Mouse (Mus musculus): ENCODE data around the gene Flt3l. TPM values are rescaled to one million over a fixed set of nuclear protein-coding genes. Genes with fewer than 3 reads are reported as not detected.
A peak's percentile ranks its signal among the peaks of the same experiment; 100 is the strongest.
"Not testable (repeated sequence)": the region's sequence is repeated elsewhere in the genome, so short reads cannot be mapped to it uniquely, and the experiment has no call there.

Gene Flt3l
- polyA plus RNA-seq, 1 experiment: 6.2 TPM

GRCm38 (mm10) chr7:45102441-45102840 is 33.8 kb downstream of the Flt3l start:
- DNase-seq (ENCODE audit: low read depth): no peak
- no peak for TF ChIP-seq CTCF (IDR thresholded peaks at IDR 0.05; ENCODE audit: borderline replicate concordance, extremely low read depth, insufficient read depth, insufficient read length)
- TF ChIP-seq POLR2A (IDR thresholded peaks at IDR 0.05; ENCODE audit: borderline replicate concordance, extremely low read depth, insufficient read depth, insufficient read length, poor library complexity, severe bottlenecking): no peak

DNA sequence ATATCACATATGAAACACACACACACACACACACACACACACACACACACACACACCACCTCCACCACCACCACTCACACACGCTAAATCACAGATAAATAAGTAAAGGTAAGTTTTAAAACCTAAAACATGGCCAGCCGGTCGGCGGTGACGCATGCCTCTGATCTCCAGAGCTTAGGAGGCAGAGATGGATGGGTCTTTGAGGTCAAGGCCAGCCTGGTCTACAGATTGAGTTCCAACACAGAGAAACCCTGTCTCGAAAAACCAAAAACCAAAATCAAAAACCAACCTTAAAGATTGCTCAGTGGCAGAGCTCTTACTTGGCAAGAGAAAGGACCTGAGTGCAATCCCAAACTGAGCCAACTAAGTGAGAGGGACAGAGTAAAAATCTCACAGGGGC is 36.2 kb downstream of the Flt3l start:
- TF ChIP-seq CTCF (IDR thresholded peaks at IDR 0.05; ENCODE audit: borderline replicate concordance, extremely low read depth, insufficient read depth, insufficient read length) (no peak), POLR2A (IDR thresholded peaks at IDR 0.05; ENCODE audit: borderline replicate concordance, extremely low read depth, insufficient read depth, insufficient read length, poor library complexity, severe bottlenecking) (no peak)
- DNase-seq (ENCODE audit: low read depth): no peak

DNA sequence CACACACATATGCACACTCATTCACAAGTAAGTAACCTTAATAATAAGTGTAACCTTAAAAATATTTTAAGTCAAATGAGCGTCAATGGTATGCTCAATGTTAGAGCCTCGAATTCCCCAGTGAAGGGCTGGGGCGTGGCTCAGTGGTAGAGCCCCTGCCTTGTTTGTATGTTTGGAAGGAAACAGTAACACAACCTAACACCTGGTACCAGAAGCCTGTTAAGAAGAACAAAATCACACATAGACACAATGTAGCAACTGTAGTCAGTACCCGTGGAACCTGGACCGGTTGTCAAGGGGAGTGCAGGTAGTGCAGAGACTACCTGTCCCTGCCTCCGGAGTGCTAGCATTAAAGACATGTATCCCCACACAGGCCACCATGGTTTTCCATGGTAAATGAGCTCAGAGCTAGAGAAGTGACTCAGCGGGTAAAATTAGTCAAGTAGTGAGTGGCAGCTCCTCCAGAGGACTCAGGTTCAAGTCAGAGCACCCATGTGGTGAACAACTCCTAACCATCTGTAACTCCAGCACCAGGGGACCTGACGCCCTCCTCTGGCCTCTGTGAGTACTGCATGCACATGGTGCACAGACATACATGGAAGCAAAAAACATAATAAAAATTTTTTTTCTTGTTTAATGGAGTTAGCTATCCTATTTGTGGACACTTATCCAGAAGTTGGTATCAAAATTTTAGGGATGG is 37.5 kb downstream of the Flt3l start:
- no peak for DNase-seq (ENCODE audit: low read depth)
- peak; percentile 32; the same call in 1 of the 2 replicates for TF ChIP-seq CTCF (IDR thresholded peaks at IDR 0.05; ENCODE audit: borderline replicate concordance, extremely low read depth, insufficient read depth, insufficient read length)
- TF ChIP-seq POLR2A (IDR thresholded peaks at IDR 0.05; ENCODE audit: borderline replicate concordance, extremely low read depth, insufficient read depth, insufficient read length, poor library complexity, severe bottlenecking): no peak

- TF ChIP-seq CTCF (IDR thresholded peaks at IDR 0.05; ENCODE audit: borderline replicate concordance, extremely low read depth, insufficient read depth, insufficient read length) (no peak), POLR2A (IDR thresholded peaks at IDR 0.05; ENCODE audit: borderline replicate concordance, extremely low read depth, insufficient read depth, insufficient read length, poor library complexity, severe bottlenecking) (no peak)
- DNase-seq (ENCODE audit: low read depth): no peak
Observed at GRCm38 (mm10) chr7:45097479-45097878, 38.8 kb downstream of the Flt3l start.

DNA sequence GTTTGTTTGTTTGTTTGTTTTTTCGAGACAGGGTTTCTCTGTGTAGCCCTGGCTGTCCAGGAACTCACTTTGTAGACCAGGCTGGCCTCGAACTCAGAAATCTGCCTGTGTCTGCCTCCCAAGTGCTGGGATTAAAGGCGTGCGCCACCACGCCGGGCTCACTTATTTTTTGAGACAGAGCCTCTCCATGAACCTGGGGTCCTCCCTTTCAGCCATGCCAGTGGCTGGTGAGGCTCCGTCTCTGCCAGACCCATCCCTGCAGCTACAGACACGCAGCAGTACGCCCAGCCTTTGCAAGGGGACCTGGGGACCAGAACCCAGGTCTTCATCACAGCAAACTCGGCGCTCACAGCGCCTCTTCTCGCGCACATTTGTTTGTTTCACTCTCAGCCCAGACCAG is 40.3 kb downstream of the Flt3l start:
- not testable (repeated sequence) for DNase-seq (ENCODE audit: low read depth)

- TF ChIP-seq CTCF (IDR thresholded peaks at IDR 0.05; ENCODE audit: borderline replicate concordance, extremely low read depth, insufficient read depth, insufficient read length): no peak
- TF ChIP-seq POLR2A (IDR thresholded peaks at IDR 0.05; ENCODE audit: borderline replicate concordance, extremely low read depth, insufficient read depth, insufficient read length, poor library complexity, severe bottlenecking): no peak
- no peak for DNase-seq (ENCODE audit: low read depth)
Observed at GRCm38 (mm10) chr7:45095367-45095766, 40.9 kb downstream of the Flt3l start.

DNA sequence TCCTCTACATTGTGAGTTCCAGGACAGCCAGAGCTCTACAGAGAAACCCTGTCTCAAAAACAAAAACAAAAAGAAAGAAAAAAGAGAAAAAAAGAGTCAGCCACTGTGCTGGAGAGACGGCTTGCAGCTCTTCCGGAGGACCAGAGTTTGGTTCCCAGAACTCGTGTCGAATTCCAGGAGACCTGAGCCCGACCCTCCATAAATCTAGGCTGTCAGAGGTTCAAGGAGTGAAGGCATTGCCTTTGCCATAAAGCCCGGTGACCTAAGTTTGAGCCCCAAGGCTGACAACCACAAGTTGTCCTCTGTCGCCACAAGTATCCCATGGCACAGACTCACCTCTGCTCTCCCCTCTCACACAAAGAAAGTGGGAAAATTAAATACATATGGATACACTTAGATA is 42.1 kb downstream of the Flt3l start:
- DNase-seq (ENCODE audit: low read depth): no peak
- no peak for TF ChIP-seq CTCF (IDR thresholded peaks at IDR 0.05; ENCODE audit: borderline replicate concordance, extremely low read depth, insufficient read depth, insufficient read length)
- TF ChIP-seq POLR2A (IDR thresholded peaks at IDR 0.05; ENCODE audit: borderline replicate concordance, extremely low read depth, insufficient read depth, insufficient read length, poor library complexity, severe bottlenecking): no peak

- TF ChIP-seq POLR2A (IDR thresholded peaks at IDR 0.05; ENCODE audit: borderline replicate concordance, extremely low read depth, insufficient read depth, insufficient read length, poor library complexity, severe bottlenecking) (no peak), CTCF (IDR thresholded peaks at IDR 0.05; ENCODE audit: borderline replicate concordance, extremely low read depth, insufficient read depth, insufficient read length) (no peak)
- no peak for DNase-seq (ENCODE audit: low read depth)
Observed at GRCm38 (mm10) chr7:45093516-45093905, 42.7 kb downstream of the Flt3l start.

DNA sequence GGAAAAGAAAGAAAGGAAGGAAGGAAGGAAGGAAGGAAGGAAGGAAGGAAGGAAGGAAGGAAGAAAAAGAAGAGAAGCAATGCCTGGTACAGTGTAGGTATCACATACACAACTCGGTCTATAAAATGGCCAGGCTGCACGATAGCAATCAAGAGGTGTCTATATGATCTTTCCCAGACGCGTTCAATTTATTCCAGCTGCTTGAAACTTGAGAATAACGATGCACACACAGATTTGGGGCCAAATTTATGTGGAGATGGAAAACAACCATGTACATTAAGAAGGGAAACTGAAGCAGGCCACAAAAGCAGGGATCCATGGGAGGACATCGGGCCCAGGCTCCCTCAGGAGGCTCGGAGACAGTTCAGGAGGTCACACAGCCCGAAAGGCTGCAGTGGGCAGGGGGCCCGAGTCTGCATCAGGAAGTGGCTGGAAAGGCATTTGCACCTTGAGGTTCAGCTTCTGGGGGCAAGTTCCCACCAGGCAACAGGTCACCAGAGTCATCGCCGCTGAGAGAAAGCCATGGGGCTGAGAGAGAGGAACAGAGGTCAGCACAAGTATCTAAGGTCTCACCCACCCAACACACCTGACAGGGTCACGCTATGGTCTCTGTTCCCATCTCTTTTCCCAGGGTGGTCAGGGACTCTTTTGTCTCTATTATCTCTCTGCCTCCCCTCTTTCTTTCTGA is 43.3 kb downstream of the Flt3l start:
- TF ChIP-seq CTCF (IDR thresholded peaks at IDR 0.05; ENCODE audit: borderline replicate concordance, extremely low read depth, insufficient read depth, insufficient read length) (no peak), POLR2A (IDR thresholded peaks at IDR 0.05; ENCODE audit: borderline replicate concordance, extremely low read depth, insufficient read depth, insufficient read length, poor library complexity, severe bottlenecking) (no peak)

DNA sequence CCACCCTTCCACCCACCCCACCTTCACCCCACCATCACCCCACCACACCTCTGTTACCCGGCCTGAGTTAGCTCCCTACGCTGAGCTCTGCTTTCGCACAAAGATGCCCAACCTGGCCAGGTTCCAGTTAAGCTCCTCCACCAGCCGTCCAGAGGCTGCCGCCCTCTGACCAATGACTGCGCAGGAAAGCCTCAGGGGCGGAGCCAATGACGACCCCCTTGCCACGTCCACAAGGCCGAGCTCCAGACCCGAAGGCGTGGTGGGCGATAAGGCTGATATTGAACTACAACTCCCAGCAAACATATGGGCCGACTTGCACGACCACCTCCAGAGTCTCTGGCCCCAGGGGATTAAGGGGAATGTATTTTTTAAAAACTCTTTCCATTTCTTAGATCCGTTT is 44.2 kb downstream of the Flt3l start, which contains the start of gene Rcn3:
Gene Rcn3, minus strand, starts transcription at position 174 of the 400 bp plus-strand sequence.
- TF ChIP-seq CTCF (IDR thresholded peaks at IDR 0.05; ENCODE audit: borderline replicate concordance, extremely low read depth, insufficient read depth, insufficient read length) (no peak), POLR2A (IDR thresholded peaks at IDR 0.05; ENCODE audit: borderline replicate concordance, extremely low read depth, insufficient read depth, insufficient read length, poor library complexity, severe bottlenecking) (peak; percentile 26; the same call in 1 of the 2 replicates)
- DNase-seq (ENCODE audit: low read depth): peak; percentile 98

More for the DNA sequence above, 43.3 kb downstream of the Flt3l start:
- no peak for DNase-seq (ENCODE audit: low read depth)

- peak; percentile 19 for DNase-seq (ENCODE audit: low read depth)
- TF ChIP-seq CTCF (IDR thresholded peaks at IDR 0.05; ENCODE audit: borderline replicate concordance, extremely low read depth, insufficient read depth, insufficient read length) (no peak), POLR2A (IDR thresholded peaks at IDR 0.05; ENCODE audit: borderline replicate concordance, extremely low read depth, insufficient read depth, insufficient read length, poor library complexity, severe bottlenecking) (no peak)
Observed at GRCm38 (mm10) chr7:45091001-45091990, 44.9 kb downstream of the Flt3l start.

Measured in brain, embryonic 14.5 days (tissue).